Mouse (Mus musculus): ENCODE data around the gene Sprr4. TPM values are rescaled to one million over a fixed set of nuclear protein-coding genes. Genes with fewer than 3 reads are reported as not detected.
"Not testable (repeated sequence)": the region's sequence is repeated elsewhere in the genome, so short reads cannot be mapped to it uniquely, and the experiment has no call there.

Gene Sprr4
- total RNA-seq (2021): not detected
- long read RNA-seq: 0 reads

DNA sequence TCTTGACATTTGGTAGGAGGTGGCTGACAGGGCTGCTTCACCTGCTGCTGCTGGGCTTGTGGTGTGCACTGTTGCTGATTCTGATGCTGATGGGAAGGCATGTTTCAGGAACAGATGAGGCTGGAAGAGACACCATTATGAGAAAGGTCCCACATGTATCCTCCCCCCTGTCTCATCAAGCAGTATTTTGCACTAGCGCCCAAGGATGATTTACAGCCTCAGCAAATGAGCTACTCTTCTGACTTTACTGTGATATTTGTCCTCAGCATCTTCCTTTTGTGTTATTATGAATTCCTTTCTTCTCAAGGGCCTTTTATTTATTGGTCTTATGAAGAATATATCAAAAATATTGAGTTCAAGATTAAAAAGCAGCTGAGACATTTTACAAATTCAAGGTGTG lies at the start of gene Sprr4:
TSS of gene Sprr4 (minus strand) at position 101 of the 400 bp plus-strand sequence.
- no peak for DNase-seq (ENCODE audit: low spot score in 2 of 2)

DNA sequence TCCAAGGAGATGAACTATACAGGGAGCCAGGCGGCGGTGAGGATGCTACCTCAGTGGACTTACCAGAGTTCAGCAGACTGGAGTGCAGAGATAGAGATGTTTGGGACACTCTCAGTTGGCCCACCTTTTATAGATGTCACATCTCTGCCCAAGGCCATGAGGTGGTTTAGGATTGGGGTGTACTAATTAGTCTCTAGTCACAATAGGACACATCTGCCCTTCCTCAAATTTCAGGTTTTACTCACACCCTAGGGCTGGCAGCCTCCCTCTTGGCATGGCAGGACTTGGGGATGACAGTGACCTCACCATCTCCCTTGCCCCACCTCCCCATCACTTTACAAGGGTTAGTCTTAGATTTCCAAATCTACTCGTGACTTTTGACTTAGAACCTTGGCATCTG lies 34.1 kb upstream of the Sprr4 start, which contains the start of gene 2310046K23Rik:
TSS of gene 2310046K23Rik (minus strand) at position 101 of the 400 bp plus-strand sequence.
- DNase-seq (ENCODE audit: low spot score in 2 of 2): no peak

DNA sequence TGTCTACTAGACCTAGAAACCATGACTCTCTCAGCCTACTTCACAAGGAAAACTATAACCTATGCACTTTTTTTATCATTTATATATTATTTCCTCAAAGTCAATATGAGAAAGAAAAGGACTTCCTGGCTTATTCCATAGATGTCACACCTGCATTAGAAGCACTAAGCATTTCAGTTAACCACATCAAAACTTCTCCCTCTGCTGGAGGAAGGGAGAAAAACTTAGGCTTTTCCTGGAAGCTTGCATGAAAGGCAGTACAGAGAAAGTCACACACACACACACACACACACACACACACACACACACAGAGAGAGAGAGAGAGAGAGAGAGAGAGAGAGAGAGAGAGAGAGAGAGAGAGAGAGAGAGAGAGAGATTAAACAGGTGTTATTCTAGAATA lies 12.0 kb upstream of the Sprr4 start:
- DNase-seq (ENCODE audit: low spot score in 2 of 2): peak in 1 of 2 experiments; percentile 14

DNA sequence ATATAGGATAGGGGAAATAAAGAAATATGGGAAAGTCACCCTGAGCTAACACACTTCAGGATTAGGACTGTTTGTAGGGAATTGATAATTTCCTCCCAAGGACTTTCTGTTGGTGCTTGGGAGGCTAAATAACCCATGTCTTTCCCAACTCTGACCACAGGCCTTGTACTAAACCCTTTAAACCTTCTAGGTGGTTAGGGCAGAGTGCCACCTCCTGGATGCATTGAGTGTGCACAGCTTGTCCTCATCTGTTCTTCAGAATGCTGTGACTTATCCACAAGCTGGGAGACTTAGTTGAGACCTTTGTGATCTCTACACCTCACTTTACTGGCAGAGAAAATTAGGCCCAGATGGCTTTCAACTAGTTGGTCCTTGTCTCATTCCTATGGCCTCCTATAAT lies 10.5 kb upstream of the Sprr4 start:
- DNase-seq (ENCODE audit: low spot score in 2 of 2): no peak

DNA sequence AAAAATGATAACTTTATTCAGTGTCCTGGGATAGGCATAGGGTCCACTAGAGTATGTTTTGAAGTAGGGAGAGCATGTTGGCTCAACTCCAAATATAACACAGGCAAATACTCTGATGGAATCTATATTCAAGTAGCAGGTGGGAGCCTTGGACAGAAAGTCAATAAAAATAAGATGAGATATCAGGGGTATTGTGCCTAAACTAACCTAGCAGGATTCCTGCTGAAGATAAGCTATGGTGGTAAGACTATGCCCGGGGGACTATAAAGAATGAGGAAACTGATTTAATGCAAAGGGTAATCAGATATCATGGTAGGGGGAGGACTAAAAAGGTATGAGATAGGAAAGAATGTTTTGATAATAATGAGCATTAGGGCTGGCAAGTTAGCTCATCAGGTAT lies 7.9 kb upstream of the Sprr4 start:
- DNase-seq (ENCODE audit: low spot score in 2 of 2): no peak

DNA sequence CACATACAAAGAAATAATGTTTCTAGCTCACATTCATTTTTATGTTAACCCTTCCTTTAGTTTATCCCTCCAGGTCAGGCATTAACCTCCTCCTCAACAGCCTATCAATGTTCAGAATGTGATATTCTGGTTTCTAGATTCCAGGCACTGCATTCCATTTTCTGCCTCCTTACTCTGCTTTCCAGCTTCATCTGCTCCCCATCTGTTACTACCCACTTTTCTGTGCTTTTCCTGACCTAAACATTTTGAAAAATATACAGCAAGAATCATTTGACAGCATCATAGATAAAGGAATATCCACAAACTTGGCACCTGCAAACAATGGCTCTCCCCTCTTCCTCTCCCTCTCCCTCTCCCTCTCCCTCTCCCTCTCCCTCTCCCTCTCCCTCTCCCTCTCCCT lies 3.2 kb upstream of the Sprr4 start:
- no peak for DNase-seq (ENCODE audit: low spot score in 2 of 2)

DNA sequence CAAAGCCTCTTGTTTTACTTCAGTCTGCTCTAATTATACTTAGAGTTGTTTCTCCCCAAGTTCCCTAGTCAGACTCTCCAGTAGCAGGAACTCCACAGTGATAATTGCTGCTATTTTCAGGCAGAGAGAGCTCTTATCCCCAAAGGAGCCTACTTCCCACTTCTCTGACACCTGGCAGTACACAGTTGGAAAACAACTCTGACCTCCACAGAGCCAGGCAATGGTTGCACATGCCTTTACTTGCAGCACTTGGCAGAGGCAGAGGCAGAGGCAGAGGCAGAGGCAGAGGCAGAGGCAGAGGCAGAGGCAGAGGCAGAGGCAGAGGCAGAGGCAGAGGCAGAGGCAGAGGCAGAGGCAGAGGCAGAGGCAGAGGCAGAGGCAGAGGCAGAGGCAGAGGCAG lies 10.0 kb downstream of the Sprr4 start:
- not testable (repeated sequence) for DNase-seq (ENCODE audit: low spot score in 2 of 2)

DNA sequence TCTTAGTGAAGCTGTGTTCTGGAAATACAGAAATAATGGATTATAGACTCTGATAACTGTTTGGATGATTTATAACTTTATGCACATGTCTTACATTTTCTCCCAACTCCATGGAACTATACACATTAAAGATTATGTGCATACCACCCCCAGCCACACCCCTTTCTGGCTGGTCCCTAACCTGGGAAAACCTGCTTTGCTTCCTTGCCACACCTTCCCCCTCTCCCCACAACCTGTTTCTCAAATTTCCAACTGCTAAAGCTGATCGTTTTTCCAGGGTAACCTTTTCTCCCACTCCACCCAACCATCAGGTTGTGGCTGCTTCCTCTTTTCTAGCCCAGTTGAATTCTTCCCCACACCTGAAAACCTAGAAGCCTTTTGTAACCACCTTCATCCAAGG lies 14.0 kb downstream of the Sprr4 start:
- no peak for DNase-seq (ENCODE audit: low spot score in 2 of 2)

DNA sequence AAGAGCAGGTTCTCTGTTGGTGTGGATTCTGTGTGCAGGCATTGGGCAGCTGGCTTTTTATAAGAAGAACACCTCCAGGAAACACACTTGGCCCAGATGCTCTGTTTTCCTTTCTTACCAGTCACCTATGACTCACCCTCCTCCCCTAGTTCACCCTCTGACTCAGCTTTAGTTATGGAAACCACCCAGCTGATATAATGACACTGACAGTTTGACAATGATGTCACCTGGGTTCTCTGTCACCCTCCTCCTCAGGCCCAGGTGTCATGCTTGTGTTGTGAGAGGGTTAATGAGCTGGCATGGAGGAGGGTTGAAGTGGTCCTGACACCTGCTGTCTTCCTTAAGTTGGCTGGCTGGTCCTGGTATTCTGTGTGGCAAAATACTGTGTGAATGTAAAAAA lies 14.4 kb downstream of the Sprr4 start, which contains the start of gene Sprr1a:
TSS of gene Sprr1a (minus strand) at position 33 of the 400 bp plus-strand sequence.
- DNase-seq (ENCODE audit: low spot score in 2 of 2): no peak

DNA sequence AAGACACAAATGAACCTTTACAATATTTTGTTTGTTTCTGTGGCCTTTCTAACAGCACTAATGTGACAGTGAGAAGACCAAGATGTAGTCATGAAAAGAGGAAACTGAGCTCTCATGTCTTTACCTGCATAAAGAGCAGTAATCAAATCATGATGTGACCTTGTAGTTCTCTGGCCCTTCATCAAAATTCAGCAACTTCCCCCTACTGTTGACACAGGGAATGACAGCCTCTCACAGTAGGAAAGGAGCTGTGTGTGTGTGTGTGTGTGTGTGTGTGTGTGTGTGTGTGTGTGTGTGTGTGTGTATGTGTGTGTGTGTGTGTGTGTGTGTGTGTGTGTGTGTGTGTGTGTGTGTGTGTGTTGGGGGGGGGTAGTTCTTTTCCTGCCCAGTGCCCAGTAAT lies 19.0 kb downstream of the Sprr4 start:
- DNase-seq (ENCODE audit: low spot score in 2 of 2): not testable (repeated sequence)

DNA sequence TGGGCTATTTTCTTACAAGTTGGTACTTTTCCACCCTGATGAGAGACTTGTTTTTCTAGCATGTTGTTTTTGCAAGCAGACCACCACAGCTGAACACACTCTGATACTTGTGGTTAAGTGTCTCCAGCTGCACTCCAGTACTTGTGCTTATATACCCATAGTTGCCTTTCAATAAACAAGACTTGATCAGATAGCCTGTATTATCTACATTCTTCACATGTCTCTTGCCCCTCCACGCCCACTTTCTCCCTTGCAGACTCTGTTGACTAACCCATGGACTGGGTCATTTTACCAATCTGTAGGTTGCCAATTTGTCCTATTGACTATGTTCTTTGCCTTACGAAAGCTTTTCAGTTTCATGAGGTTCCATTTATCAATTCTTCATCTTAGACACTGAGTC lies 30.2 kb downstream of the Sprr4 start:
- DNase-seq (ENCODE audit: low spot score in 2 of 2): no peak

DNA sequence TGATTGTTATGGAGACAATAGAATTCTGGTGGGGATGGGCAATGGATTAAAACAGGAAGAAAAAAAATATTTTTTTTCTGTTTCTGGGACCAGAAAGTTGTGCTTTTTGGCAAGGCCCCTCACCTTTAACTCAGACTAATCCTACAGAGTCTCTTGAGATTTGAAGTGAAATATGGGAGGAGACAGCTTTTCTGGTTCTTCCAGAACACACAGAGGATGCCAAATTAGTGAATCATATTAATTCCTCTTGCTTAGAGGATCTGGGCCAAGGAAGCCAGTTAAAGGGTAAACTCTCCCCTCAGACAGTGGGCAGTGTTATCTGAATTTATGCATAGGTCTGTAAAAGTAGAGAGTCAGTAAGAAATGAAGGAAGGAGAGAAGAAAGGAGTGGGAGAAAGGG lies 32.9 kb downstream of the Sprr4 start:
- DNase-seq (ENCODE audit: low spot score in 2 of 2): no peak

DNA sequence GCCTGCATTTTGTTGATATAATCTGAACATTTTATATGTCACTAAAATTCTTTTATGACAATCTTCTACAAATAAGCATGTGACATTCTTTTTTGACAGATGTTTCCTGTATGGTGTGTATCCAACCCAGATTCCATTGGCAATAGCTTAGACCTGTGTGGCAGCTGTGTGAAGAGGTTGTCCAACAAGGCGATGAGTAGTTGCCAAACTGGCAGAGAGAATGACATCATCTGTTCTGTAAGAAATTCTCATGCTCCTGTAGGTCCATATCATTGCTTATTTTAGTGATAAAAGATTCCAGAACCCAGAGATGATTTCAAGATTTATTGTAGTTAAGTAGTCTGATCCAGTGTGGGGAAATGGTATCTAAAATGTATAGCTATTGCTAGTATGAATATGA lies 33.7 kb downstream of the Sprr4 start:
- no peak for DNase-seq (ENCODE audit: low spot score in 2 of 2)

DNA sequence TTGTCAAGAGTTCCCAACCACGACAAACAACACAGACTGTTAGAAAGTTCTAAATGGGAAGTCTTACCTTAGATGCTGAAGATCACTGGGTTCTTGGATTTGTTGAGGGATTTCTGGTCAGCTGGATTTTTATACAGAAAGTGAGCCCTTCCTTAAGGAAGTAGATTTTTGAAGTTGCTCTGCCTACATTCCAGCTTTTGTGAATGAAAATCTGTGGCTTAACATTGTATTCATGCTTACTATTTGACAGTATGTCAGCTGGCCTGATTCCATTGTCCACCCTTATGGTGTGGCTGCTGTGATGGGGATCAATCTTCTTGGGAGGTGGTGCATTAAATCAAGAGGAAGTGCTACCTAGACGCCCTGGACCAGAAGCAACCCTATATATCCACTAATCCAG lies 41.7 kb downstream of the Sprr4 start, which contains the start of gene Sprr3:
TSS of gene Sprr3 (minus strand) at position 101 of the 400 bp plus-strand sequence.
- no peak for DNase-seq (ENCODE audit: low spot score in 2 of 2)

DNA sequence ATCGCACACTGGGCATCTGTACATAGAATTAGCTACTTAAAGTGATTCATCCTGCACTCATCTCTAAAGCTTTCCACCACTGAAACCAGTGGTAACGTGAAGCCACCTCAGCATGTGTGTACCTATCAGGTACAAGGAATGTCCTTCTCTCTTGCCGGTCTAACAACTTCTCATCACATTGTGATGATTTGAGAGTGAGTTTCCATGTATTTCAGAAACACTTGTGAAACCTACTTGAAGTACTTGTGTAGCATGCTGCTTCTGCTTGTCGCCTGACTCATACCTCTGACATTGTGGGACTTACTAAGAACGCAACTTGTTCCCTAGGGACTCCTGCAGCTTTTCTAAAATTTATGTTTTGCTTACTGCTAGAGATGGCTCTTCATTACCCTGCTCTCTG lies 45.1 kb downstream of the Sprr4 start:
- no peak for DNase-seq (ENCODE audit: low spot score in 2 of 2)

Other genes starting within 250 kb of the Sprr4 start
- gene Sprr2a3, start 215.1 kb downstream of the Sprr4 start, total RNA-seq (2021): not detected
- not detected for gene Sprr2b, start 183.9 kb downstream of the Sprr4 start, total RNA-seq (2021)
- gene Sprr2d, start 161.4 kb downstream of the Sprr4 start, total RNA-seq (2021): not detected
- not detected for gene Sprr2e, start 148.3 kb downstream of the Sprr4 start, total RNA-seq (2021)
- gene Sprr2f, start 135.3 kb downstream of the Sprr4 start, total RNA-seq (2021): not detected
- not detected for gene Sprr2h, start 114.8 kb downstream of the Sprr4 start, total RNA-seq (2021)
- gene Sprr2i, start 92.5 kb downstream of the Sprr4 start, total RNA-seq (2021): not detected
- not detected for gene Sprr2j-ps, start 82.4 kb downstream of the Sprr4 start, total RNA-seq (2021)
- under 1 TPM; 0.57 to 0.96 TPM for gene Gm9774, start 71.1 kb downstream of the Sprr4 start, total RNA-seq (2021)
- gene Sprr2k, start 67.9 kb downstream of the Sprr4 start, total RNA-seq (2021): not detected
- not detected for gene Sprr1b, start 61.7 kb downstream of the Sprr4 start, total RNA-seq (2021)
- not detected for gene Sprr3, start 41.8 kb downstream of the Sprr4 start, total RNA-seq (2021)
- not detected for gene Sprr1a, start 14.6 kb downstream of the Sprr4 start, total RNA-seq (2021)
- not detected for gene 2310046K23Rik, start 34.0 kb upstream of the Sprr4 start, total RNA-seq (2021)
- gene Ivl, start 73.2 kb upstream of the Sprr4 start, total RNA-seq (2021): not detected
- not detected for gene Smcp, start 88.5 kb upstream of the Sprr4 start, total RNA-seq (2021)
- gene 2210017I01Rik, start 107.0 kb upstream of the Sprr4 start, total RNA-seq (2021): not detected
- gene Lce6a, start 121.2 kb upstream of the Sprr4 start, total RNA-seq (2021): not detected
- not detected for gene Lce1a1, start 147.8 kb upstream of the Sprr4 start, total RNA-seq (2021)
- gene Lce1b, start 156.4 kb upstream of the Sprr4 start, total RNA-seq (2021): not detected
- not detected for gene Lce1a2, start 169.8 kb upstream of the Sprr4 start, total RNA-seq (2021)
- not detected for gene Lce1c, start 178.8 kb upstream of the Sprr4 start, total RNA-seq (2021)
- gene Lce1d, start 186.7 kb upstream of the Sprr4 start, total RNA-seq (2021): not detected
- not detected for gene Lce1e, start 208.6 kb upstream of the Sprr4 start, total RNA-seq (2021)
- gene Lce1f, start 219.9 kb upstream of the Sprr4 start, total RNA-seq (2021): not detected
- gene Gm38119, start 238.6 kb upstream of the Sprr4 start, total RNA-seq (2021): not detected

Data from layer of hippocampus, postnatal 10 days (tissue).